Mouse (Mus musculus) heart, embryonic 16.5 days (tissue): ENCODE measurements around the gene Ccl26. TPM values are rescaled to one million over a fixed set of nuclear protein-coding genes. Genes with fewer than 3 reads are reported as not detected.
"Not testable (repeated sequence)": the region's sequence is repeated elsewhere in the genome, so short reads cannot be mapped to it uniquely, and the experiment has no call there.

Experiments
- ATAC-seq: fragments of 200-750 bp; cut with Nextera tagmentation; replicated peaks from 2 replicates; pipeline ENCODE4 v1.8.0; 2017; ENCODE audit warnings: moderate number of reproducible peaks; ENCODE audit not compliant: insufficient read depth, low FRiP score; ENCODE audit errors: extremely low read depth
- H3K27ac ChIP-seq: fragments of 300-500 bp; sonication (generic); 2 replicates; pipeline ENCODE4 v1.5.1; 2014; ENCODE audit warnings: mild to moderate bottlenecking, low read length, control low read depth, moderate library complexity
- H3K27me3 ChIP-seq: fragments of 300-500 bp; sonication (generic); 2 replicates; pipeline ENCODE4 v1.6.1; 2014; ENCODE audit warnings: low read length, mixed read lengths; ENCODE audit not compliant: control insufficient read depth, insufficient read depth
- H3K36me3 ChIP-seq: fragments of 300-500 bp; sonication (generic); 2 replicates; pipeline ENCODE4 v1.6.1; 2014; ENCODE audit not compliant: control insufficient read depth, insufficient read depth
- H3K4me1 ChIP-seq: fragments of 300-500 bp; sonication (generic); 2 replicates; pipeline ENCODE4 v1.6.1; 2014; ENCODE audit warnings: low read length, mixed read lengths; ENCODE audit not compliant: control insufficient read depth, insufficient read depth
- H3K4me2 ChIP-seq: fragments of 300-500 bp; sonication (generic); 2 replicates; pipeline ENCODE4 v1.6.1; 2014; ENCODE audit warnings: low read depth, mild to moderate bottlenecking, control low read depth, low read length
- H3K4me3 ChIP-seq: fragments of 300-500 bp; sonication (generic); 2 replicates; pipeline ENCODE4 v1.5.1; 2014; ENCODE audit warnings: mild to moderate bottlenecking, control low read depth, low read length
- H3K9ac ChIP-seq: fragments of 300-500 bp; sonication (generic); 2 replicates; pipeline ENCODE4 v1.6.1; 2014; ENCODE audit warnings: low read length, control low read depth
- H3K9me3 ChIP-seq: fragments of 300-500 bp; sonication (generic); replicated peaks from 2 replicates; pipeline ENCODE4 v1.6.1; 2016; ENCODE audit warnings: low read length; ENCODE audit not compliant: control insufficient read depth
- WGBS: fragments of 180-500 bp; shearing (Covaris S2); extraction: QIAGEN DNeasy Blood & Tissue Kit; methylation state at CpG from one replicate; pipeline ENCODE4 v1.1.7; 2014; 5-methylcytosine and 5-hydroxymethylcytosine counted together
- polyA plus RNA-seq: library from polyadenylated mRNA; unstranded; fragments of >200 nt; fragmentation: Nextera tagmentation; extraction: Ambion mirVana; gene quantifications from 2 replicates; pipeline ENCODE4 v1.2.1, GENCODE M21; 2015

The Ccl26 gene
- polyA plus RNA-seq: not detected in 2 replicates

- Histone ChIP-seq H3K36me3 (no peaks in the 10 kb centered on the region), H3K27me3 (no peaks in the 10 kb centered on the region; the same call in 1 of the 2 replicates), H3K9ac (no peak within 1 kb of the TSS), H3K9me3 (no peaks in the 10 kb centered on the region), H3K27ac (no peak within 1 kb of the TSS), H3K4me1 (no peaks in the 10 kb centered on the region), H3K4me2 (no peak within 1 kb of the TSS), H3K4me3 (no peak within 1 kb of the TSS)
- 80% methylated on average over 3 of the region's 3 CpGs for WGBS
- no peak for ATAC-seq
These were observed at the start of gene Ccl26 for GRCm38 (mm10) chr5:135563469-135563868. TSS of gene Ccl26 (minus strand) at chr5:135563569.

GRCm38 (mm10) chr5:135609794-135610193 lies 46.4 kb upstream of the Ccl26 start:
- H3K4me2 ChIP-seq: no peak overlapping the region
- H3K4me3 ChIP-seq: no peak overlapping the region
- peaks cover 4% of the 10 kb centered on the region; the same call in 1 of the 2 replicates for H3K9me3 ChIP-seq
- H3K36me3 ChIP-seq: no peaks in the 10 kb centered on the region
- 61% methylated on average over 4 of the region's 4 CpGs for WGBS
- H3K9ac ChIP-seq: no peak overlapping the region
- no peak overlapping the region for H3K27ac ChIP-seq
- H3K27me3 ChIP-seq: no peaks in the 10 kb centered on the region
- ATAC-seq: no peak
- H3K4me1 ChIP-seq: no peaks in the 10 kb centered on the region

- WGBS: 47% methylated on average over 1 of the region's 1 CpGs
These were observed 44.2 kb upstream of the Ccl26 start for GRCm38 (mm10) chr5:135607581-135607980.

GRCm38 (mm10) chr5:135606717-135607116 lies 43.3 kb upstream of the Ccl26 start:
- no CpG with 5 or more reads among the region's 1 CpGs for WGBS
- H3K9ac ChIP-seq, H3K4me2 ChIP-seq, H3K9me3 ChIP-seq, ATAC-seq, H3K27ac ChIP-seq, H3K4me1 ChIP-seq, H3K27me3 ChIP-seq, H3K36me3 ChIP-seq, H3K4me3 ChIP-seq: not testable (repeated sequence)

More at GRCm38 (mm10) chr5:135607581-135607980, 44.2 kb upstream of the Ccl26 start:
- Histone ChIP-seq H3K4me1 (no peaks in the 10 kb centered on the region), H3K36me3 (no peaks in the 10 kb centered on the region), H3K27ac (no peak overlapping the region), H3K4me2 (no peak overlapping the region), H3K27me3 (no peaks in the 10 kb centered on the region), H3K9me3 (peaks cover 9% of the 10 kb centered on the region), H3K4me3 (no peak overlapping the region), H3K9ac (no peak overlapping the region)
- ATAC-seq: no peak

GRCm38 (mm10) chr5:135604643-135605042 lies 41.3 kb upstream of the Ccl26 start:
- ATAC-seq, H3K4me1 ChIP-seq, H3K9ac ChIP-seq, H3K27me3 ChIP-seq, H3K9me3 ChIP-seq, H3K27ac ChIP-seq, H3K4me2 ChIP-seq, H3K36me3 ChIP-seq, H3K4me3 ChIP-seq: not testable (repeated sequence)
- WGBS: no CpG with 5 or more reads among the region's 1 CpGs

GRCm38 (mm10) chr5:135589996-135590784 lies 26.8 kb upstream of the Ccl26 start:
- Histone ChIP-seq H3K27me3 (no peaks in the 10 kb centered on the region), H3K9me3 (peaks cover 10% of the 10 kb centered on the region), H3K36me3 (no peaks in the 10 kb centered on the region), H3K27ac (no peak overlapping the region), H3K4me3 (no peak overlapping the region), H3K4me1 (no peaks in the 10 kb centered on the region), H3K4me2 (no peak overlapping the region), H3K9ac (no peak overlapping the region)
- 72% methylated on average over 12 of the region's 12 CpGs for WGBS
- no peak for ATAC-seq

- no peak for ATAC-seq
- H3K4me2 ChIP-seq: no peak overlapping the region
- H3K4me3 ChIP-seq: no peak overlapping the region
- H3K27me3 ChIP-seq: no peaks in the 10 kb centered on the region
- no peak overlapping the region for H3K9ac ChIP-seq
- 79% methylated on average over 4 of the region's 4 CpGs for WGBS
- H3K27ac ChIP-seq: no peak overlapping the region
- H3K9me3 ChIP-seq: peaks cover 10% of the 10 kb centered on the region
- no peaks in the 10 kb centered on the region for H3K4me1 ChIP-seq
- no peaks in the 10 kb centered on the region for H3K36me3 ChIP-seq
These were observed 24.4 kb upstream of the Ccl26 start for GRCm38 (mm10) chr5:135587764-135588163.

- no peaks in the 10 kb centered on the region for H3K4me1 ChIP-seq
- H3K4me3 ChIP-seq: no peak overlapping the region
- no peak overlapping the region for H3K9ac ChIP-seq
- 88% methylated on average over 8 of the region's 8 CpGs for WGBS
- no peak overlapping the region for H3K27ac ChIP-seq
- no peak for ATAC-seq
- H3K27me3 ChIP-seq: no peaks in the 10 kb centered on the region
- peaks cover 4% of the 10 kb centered on the region for H3K9me3 ChIP-seq
- H3K4me2 ChIP-seq: no peak overlapping the region
- H3K36me3 ChIP-seq: no peaks in the 10 kb centered on the region
These were observed 22.3 kb upstream of the Ccl26 start for GRCm38 (mm10) chr5:135585691-135586090.

- H3K9ac ChIP-seq: no peak overlapping the region
- H3K4me3 ChIP-seq: no peak overlapping the region
- H3K4me2 ChIP-seq: no peak overlapping the region
- WGBS: 79% methylated on average over 4 of the region's 4 CpGs
- H3K27ac ChIP-seq: no peak overlapping the region
- no peaks in the 10 kb centered on the region for H3K4me1 ChIP-seq
- H3K36me3 ChIP-seq: no peaks in the 10 kb centered on the region
- ATAC-seq: no peak
- no peaks in the 10 kb centered on the region for H3K27me3 ChIP-seq
- no peaks in the 10 kb centered on the region for H3K9me3 ChIP-seq
These were observed 19.0 kb upstream of the Ccl26 start for GRCm38 (mm10) chr5:135582330-135582729.
